Mouse (Mus musculus) kidney, adult 2 months (tissue): ENCODE measurements around the gene Parp16. TPM values are rescaled to one million over a fixed set of nuclear protein-coding genes. Genes with fewer than 3 reads are reported as not detected.
"Not testable (repeated sequence)": the region's sequence is repeated elsewhere in the genome, so short reads cannot be mapped to it uniquely, and the experiment has no call there.

Experiments used
- DNase-seq: peaks from one replicate; pipeline ENCODE4 v3.0.0; 2021
- H3K27ac ChIP-seq: fragments of 200-500 bp; 2 replicates; pipeline ENCODE4 v1.5.1; 2012; ENCODE audit warnings: low read depth, low read length, control low read depth, inconsistent platforms; ENCODE audit not compliant: insufficient read depth
- H3K27me3 ChIP-seq: fragments of 200-500 bp; replicated peaks from 2 replicates; pipeline ENCODE4 v1.6.1; 2012; ENCODE audit warnings: mild to moderate bottlenecking, moderate library complexity, low read length, inconsistent platforms; ENCODE audit not compliant: control insufficient read depth, insufficient read depth
- H3K36me3 ChIP-seq: fragments of 200-500 bp; 2 replicates; pipeline ENCODE4 v1.6.1; 2012; ENCODE audit warnings: mild to moderate bottlenecking, moderate library complexity, low read length, inconsistent platforms; ENCODE audit not compliant: control insufficient read depth, insufficient read depth
- H3K4me1 ChIP-seq: fragments of 200-500 bp; 2 replicates; pipeline ENCODE4 v1.6.1; 2011; ENCODE audit warnings: low read length; ENCODE audit not compliant: control insufficient read depth, insufficient read depth
- H3K4me3 ChIP-seq: fragments of 200-500 bp; 2 replicates; pipeline ENCODE4 v1.5.1; 2011; ENCODE audit warnings: mild to moderate bottlenecking, low read depth, low read length, control low read depth; ENCODE audit not compliant: insufficient read depth
- CTCF ChIP-seq: fragments of 200-500 bp; conservative IDR thresholded peaks from 2 replicates; pipeline ENCODE4 v1.5.1; 2011; ENCODE audit warnings: low read depth, mild to moderate bottlenecking, control low read depth, low read length, moderate library complexity, mixed read lengths; ENCODE audit not compliant: insufficient read depth, insufficient read length
- POLR2A ChIP-seq: fragments of 200-500 bp; IDR thresholded peaks from one replicate; pipeline ENCODE4 v1.6.1; 2011; ENCODE audit warnings: low read depth, low read length, control low read depth
- WGBS: fragments of 180-500 bp; shearing (Covaris S2); methylation state at CpG from one replicate; pipeline ENCODE4 v1.1.7; 2018; 5-methylcytosine and 5-hydroxymethylcytosine counted together
- polyA plus RNA-seq: library from polyadenylated mRNA; depleted of rRNA; stranded (reverse); fragments of >200 nt; gene quantifications from 2 replicates; pipeline ENCODE4 v1.2.3, GENCODE M21; 2012

The Parp16 gene
- polyA plus RNA-seq, 1 experiment = 11.0 TPM

DNA sequence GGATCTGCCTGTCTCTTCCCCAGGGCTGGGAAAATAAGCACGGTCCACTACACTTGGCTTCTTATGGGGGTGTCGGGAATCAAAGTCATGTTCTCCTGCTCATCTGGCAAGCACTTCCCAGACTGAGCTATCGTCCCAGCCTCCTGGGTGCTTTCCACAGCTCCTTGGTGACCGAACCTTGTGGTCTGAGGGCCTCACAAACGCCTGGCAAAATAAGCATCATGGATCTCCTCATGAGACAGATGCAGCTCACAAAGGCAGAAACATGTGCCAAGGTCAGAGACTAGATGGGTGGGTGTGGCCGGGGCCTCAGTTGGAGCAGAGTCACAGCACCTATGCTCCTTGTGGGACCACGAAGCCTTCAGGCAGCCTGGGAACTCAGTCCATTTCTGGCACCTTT, 64.2 kb downstream of the Parp16 start:
- H3K27me3 ChIP-seq = no peaks in the 10 kb centered on the region
- no peak overlapping the region for H3K27ac ChIP-seq
- 84% methylated on average over 7 of the region's 7 CpGs for WGBS
- H3K4me1 ChIP-seq = no peaks in the 10 kb centered on the region
- no peak overlapping the region for H3K4me3 ChIP-seq
- no peaks in the 10 kb centered on the region for H3K36me3 ChIP-seq
- DNase-seq = no peak
- TF ChIP-seq CTCF (no peak), POLR2A (no peak)

DNA sequence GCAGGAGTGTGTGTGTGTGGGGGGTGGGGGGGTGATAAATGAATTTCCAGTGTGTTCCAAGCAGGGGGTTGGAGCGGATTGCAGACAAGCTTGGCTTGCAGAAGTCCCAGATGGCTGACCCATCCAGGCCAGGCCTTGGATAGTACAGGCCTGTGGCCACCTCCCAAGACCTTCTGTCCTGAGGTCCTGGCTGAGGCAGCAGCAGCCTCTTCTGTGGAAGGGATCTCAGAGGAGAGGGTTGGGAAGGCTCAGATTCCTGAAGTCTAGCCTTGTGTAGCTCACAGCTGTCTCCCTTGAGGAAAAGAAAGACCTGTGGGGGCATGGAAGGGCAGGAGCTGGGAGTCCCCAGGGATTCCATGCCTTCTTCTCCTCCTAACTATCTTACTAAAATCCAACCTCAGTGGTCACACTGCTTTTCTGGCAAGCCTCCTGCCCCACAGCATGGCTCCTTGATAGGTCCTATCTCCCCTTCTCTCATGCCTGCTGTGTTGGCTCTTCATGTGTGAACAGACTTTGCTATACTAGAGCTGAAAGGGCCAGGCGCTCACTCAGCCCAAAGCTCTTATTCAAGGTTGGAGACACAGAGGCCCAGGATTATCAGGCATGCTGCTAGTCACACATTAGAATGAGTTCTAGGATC, 66.6 kb downstream of the Parp16 start:
- Histone ChIP-seq H3K36me3 (no peaks in the 10 kb centered on the region), H3K27me3 (no peaks in the 10 kb centered on the region), H3K4me1 (no peaks in the 10 kb centered on the region), H3K4me3 (no peak overlapping the region), H3K27ac (no peak overlapping the region)
- no peak for TF ChIP-seq POLR2A
- DNase-seq = peak; percentile 21
- WGBS = 86% methylated on average over 2 of the region's 2 CpGs

DNA sequence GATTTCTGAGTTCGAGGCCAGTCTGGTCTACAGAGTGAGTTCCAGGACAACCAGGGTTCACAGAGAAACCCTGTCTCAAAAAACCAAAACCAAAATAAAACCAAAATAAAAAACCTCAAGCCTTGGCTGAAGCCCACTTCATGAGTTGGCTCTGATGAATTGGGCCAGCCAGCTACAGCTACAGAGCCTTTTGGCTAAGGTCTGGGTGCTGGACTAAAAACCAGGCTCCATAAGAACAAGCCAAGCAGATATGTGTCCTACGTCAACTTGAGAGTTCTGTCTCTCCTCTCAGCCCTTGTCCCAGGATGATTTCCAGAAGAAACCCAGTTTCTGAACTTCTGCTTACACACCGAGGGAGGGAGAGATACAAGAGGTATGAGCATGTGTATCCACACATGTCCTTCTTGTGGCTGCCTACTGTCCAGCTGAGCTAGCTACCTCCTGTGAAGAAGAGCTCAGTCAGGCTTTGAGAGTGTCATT, 67.5 kb downstream of the Parp16 start:
- Histone ChIP-seq H3K27me3 (no peaks in the 10 kb centered on the region), H3K4me1 (peaks cover 4% of the 10 kb centered on the region), H3K36me3 (no peaks in the 10 kb centered on the region), H3K4me3 (no peak overlapping the region), H3K27ac (no peak overlapping the region)
- 93% methylated on average over 3 of the region's 3 CpGs for WGBS
- no peak for TF ChIP-seq POLR2A
- TF ChIP-seq CTCF = no peak
- DNase-seq = no peak

DNA sequence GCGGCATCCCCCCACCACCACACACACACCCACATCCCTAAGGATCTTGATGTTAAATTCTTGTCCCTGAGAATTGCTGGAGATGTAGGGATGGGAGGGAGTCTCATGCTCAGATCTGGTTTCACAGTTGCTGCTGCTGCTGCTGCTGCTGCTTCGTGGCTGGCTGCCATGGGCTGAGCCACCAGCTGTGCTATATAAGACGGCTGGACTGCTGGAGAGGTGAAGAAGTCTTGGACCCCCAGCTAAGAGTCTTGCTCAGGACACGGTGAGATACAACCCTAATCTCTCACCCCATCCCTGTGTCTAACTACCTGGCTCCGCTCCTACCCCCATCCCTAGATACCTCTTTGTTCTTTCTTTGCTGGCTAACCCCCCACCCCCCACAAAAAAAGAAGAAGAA, 69.8 kb downstream of the Parp16 start, which contains the start of gene Cilp:
Gene Cilp, plus strand, starts transcription at position 222 of the 400 bp plus-strand sequence.
- Histone ChIP-seq H3K4me1 (peaks cover 9% of the 10 kb centered on the region), H3K36me3 (no peaks in the 10 kb centered on the region), H3K4me3 (no peak within 1 kb of the TSS), H3K27me3 (no peaks in the 10 kb centered on the region), H3K27ac (no peak within 1 kb of the TSS)
- TF ChIP-seq CTCF (no peak), POLR2A (no peak)
- DNase-seq = no peak
- WGBS = 52% methylated on average over 5 of the region's 5 CpGs

DNA sequence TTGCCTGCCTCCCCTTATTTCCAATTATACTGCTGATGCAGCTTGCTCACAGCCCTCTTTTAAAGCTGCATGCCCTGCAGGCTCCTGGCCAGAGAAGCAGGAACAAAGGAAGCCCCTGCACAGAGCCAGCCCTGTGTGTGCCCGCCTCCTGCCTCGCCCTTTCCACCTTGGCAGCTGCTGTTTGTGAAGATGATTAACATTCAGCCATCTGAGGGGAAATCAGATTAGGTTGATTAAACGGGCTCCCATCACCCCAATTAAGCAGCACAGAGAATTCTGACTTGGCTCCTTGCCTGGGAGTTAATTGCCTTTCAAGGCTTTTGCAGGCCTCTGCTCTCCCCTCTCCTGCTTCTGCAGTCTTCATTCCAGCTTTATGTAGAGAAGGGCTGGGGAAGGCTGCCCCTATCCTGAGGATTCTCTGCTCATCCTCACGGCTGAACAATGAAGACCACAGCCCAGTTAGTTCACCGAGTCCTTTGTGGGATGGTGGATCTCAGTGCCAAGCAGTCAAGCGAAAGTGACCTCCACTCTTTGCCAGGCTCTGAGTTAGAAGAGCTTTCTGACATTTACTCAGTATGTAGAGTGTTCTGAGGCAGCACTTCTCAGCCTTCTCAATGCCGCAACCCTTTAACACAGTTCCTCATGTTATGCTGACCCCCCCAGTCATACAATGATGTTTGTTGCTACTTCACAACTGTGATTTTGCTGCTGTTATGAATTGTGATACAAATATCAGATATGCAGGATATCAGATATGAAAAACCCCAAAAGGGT, 72.8 kb downstream of the Parp16 start:
- peak; percentile 64 for DNase-seq
- Histone ChIP-seq H3K36me3 (no peaks in the 10 kb centered on the region), H3K27me3 (no peaks in the 10 kb centered on the region), H3K27ac (no peak overlapping the region), H3K4me3 (no peak overlapping the region), H3K4me1 (peaks cover 9% of the 10 kb centered on the region)
- TF ChIP-seq POLR2A = no peak
- no peak for TF ChIP-seq CTCF
- 31% methylated on average over 7 of the region's 7 CpGs for WGBS

DNA sequence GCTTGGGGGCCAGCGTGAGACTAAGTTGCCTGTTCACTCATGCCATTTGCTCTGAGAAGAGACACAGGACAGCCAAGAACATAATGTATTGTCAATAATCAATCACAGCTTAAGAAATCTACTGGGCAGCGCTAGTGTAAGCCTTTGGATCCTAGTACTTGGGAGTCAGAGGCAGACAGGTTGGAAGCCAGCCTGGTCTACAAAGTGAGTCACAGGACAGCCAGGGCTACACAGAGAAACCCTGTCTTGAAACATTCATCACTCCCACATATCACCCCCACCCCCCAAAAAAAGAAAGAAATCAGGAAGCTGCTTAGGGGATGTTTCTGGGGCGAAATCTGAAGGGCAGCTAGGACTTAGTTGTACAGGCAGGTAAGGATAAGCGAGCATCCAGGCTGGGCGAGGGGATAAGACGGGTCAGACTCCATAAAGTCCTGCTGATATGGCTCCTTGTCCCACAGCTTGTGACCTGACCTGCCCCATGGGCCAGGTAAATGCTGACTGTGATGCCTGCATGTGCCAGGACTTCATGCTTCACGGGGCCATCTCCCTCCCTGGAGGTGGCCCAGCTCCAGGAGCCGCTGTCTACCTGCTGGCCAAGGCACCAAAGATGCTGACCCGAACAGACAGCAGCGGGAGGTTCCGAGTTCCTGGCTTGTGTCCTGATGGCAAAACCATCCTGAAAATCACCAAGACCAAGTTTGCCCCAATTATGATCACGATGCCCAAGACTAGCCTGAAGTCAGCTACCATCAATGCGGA, 78.1 kb downstream of the Parp16 start:
- 65% methylated on average over 13 of the region's 13 CpGs for WGBS
- Histone ChIP-seq H3K36me3 (no peaks in the 10 kb centered on the region), H3K4me3 (no peak overlapping the region), H3K27me3 (no peaks in the 10 kb centered on the region), H3K4me1 (peaks cover 3% of the 10 kb centered on the region; the same call in 1 of the 2 replicates), H3K27ac (no peak overlapping the region)
- no peak for TF ChIP-seq POLR2A
- TF ChIP-seq CTCF = no peak
- DNase-seq = peak; percentile 87

DNA sequence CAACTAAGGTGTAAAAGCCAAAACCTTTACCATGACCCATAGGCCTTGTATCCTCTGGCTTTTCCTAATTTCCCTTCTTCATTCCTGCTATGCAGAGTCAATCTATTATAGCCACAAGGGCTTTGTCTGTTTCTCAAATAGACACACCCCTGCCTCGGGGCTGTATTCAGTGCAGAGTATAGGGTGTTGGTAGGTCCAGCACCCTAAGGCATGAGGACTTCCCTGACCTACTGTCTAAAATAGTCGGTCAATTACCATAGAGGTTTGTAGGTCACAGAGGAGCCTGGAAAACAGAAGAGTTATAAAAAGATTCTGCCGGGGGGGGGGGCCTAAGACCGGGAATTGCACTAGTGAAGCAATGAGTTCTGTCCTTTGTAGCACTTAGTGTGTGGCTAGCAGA, 78.7 kb downstream of the Parp16 start:
- H3K27me3 ChIP-seq = no peaks in the 10 kb centered on the region
- 60% methylated on average over 4 of the region's 4 CpGs for WGBS
- H3K4me1 ChIP-seq = peaks cover 3% of the 10 kb centered on the region; the same call in 1 of the 2 replicates
- H3K4me3 ChIP-seq = no peak overlapping the region
- DNase-seq = no peak
- H3K27ac ChIP-seq = no peak overlapping the region
- no peak for TF ChIP-seq CTCF
- TF ChIP-seq POLR2A = no peak
- H3K36me3 ChIP-seq = no peaks in the 10 kb centered on the region

DNA sequence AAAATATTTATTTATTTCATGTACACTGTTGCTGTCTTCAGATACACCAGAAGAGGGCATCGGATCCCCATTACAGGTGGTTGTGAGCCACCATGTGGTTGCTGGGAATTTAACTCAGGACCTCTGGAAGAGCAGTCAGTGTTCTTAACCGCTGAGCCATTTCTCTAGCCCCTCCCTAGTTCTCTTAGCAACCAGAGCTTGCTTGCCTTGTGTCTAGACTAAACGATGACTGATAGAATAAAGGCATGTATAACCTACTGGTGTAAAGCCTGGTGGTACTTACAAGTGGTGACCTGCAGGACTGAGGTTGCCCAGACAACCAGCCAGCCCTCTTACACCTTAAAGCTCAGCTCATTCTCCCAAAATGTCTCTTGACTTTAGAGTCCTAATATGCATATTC, 79.7 kb downstream of the Parp16 start:
- H3K36me3 ChIP-seq, DNase-seq, H3K4me3 ChIP-seq, H3K4me1 ChIP-seq, H3K27me3 ChIP-seq, H3K27ac ChIP-seq: not testable (repeated sequence)
- 85% methylated on average over 3 of the region's 3 CpGs for WGBS
